Mouse (Mus musculus) splenic B cell, adult 2 months (primary cell): ENCODE data around the gene Tex38.

Experiments
- DNase-seq: peaks from one replicate; pipeline ENCODE4 v3.0.0-alpha.2; 2011; ENCODE audit warnings: low read depth, low spot score
- H3K27me3 ChIP-seq: 2 replicates; pipeline ENCODE4 v1.6.1; 2012; ENCODE audit warnings: mild to moderate bottlenecking, low read length, moderate library complexity, mixed read lengths; ENCODE audit not compliant: control insufficient read depth, poor library complexity, insufficient read depth, severe bottlenecking
- H3K36me3 ChIP-seq: 2 replicates; pipeline ENCODE4 v1.6.1; 2012; ENCODE audit warnings: mild to moderate bottlenecking, low read length, moderate library complexity, mixed read lengths; ENCODE audit not compliant: control insufficient read depth, poor library complexity, insufficient read depth, severe bottlenecking

Tex38 gene

GRCm38 (mm10) chr4:115743096-115743495 lies 37.7 kb downstream of the Tex38 start:
- Histone ChIP-seq H3K36me3 (peaks cover 9% of the 10 kb centered on the region), H3K27me3 (no peaks in the 10 kb centered on the region)
- no peak for DNase-seq

DNA sequence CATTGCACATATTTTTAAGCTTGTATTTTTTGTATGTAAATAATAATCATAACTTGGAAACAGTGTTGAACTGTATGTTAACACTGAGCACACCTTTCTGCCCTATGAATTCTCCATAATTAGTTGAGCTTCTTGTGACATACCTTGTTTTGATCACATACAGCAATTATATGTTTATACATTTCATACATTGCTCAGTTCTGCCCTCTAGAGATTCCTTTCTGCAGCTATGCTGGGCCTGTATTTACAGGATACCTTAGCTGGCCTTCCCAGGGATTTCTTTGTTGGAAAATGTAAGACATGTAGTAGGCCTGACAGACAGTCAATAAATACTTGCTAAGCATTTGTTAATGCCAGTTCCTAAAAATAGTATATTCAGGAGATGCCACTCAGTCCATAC lies 38.2 kb downstream of the Tex38 start:
- no peak for DNase-seq
- peaks cover 9% of the 10 kb centered on the region for H3K36me3 ChIP-seq

GRCm38 (mm10) chr4:115738481-115738985 lies 42.3 kb downstream of the Tex38 start:
- no peaks in the 10 kb centered on the region for H3K27me3 ChIP-seq
- no peak for DNase-seq
- H3K36me3 ChIP-seq, result peaks cover 3% of the 10 kb centered on the region

More for the DNA sequence above, 38.2 kb downstream of the Tex38 start:
- no peaks in the 10 kb centered on the region for H3K27me3 ChIP-seq

GRCm38 (mm10) chr4:115737551-115738041 lies 43.2 kb downstream of the Tex38 start, which contains the start of gene Efcab14:
TSS of gene Efcab14 (plus strand) at chr4:115737744.
- Histone ChIP-seq H3K27me3 (no peaks in the 10 kb centered on the region), H3K36me3 (no peaks in the 10 kb centered on the region; the same call in 1 of the 2 replicates)
- DNase-seq, result peak; percentile 98

GRCm38 (mm10) chr4:115734867-115735266 lies 46.0 kb downstream of the Tex38 start:
- DNase-seq, result no peak
- Histone ChIP-seq H3K36me3 (no peaks in the 10 kb centered on the region), H3K27me3 (no peaks in the 10 kb centered on the region)

DNA sequence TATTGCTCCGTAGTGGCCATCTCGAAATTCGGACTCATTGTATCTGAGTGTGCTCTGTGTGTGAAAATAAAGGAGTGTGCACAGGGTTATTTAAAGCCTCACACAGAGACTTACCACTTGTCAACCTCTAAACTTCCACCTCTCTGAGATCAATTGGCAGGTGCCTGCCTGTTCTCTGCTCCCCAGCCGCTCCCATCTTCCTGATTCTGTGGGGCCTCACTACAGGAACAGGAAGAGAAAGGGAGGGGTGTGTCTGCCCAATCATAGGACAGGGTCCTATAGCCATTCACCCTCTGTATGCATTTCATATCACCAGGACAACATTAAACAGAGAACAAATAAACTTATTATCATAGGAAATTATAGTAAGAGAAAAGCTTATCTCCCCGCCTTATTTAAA lies 47.1 kb downstream of the Tex38 start:
- Histone ChIP-seq H3K27me3 (0 out of 2 replicates have a peak, but pooled peaks cover 2% of the 10 kb centered on the region), H3K36me3 (no peaks in the 10 kb centered on the region)
- DNase-seq, result no peak

GRCm38 (mm10) chr4:115732223-115732818 lies 48.5 kb downstream of the Tex38 start:
- Histone ChIP-seq H3K27me3 (0 out of 2 replicates have a peak, but pooled peaks cover 2% of the 10 kb centered on the region), H3K36me3 (no peaks in the 10 kb centered on the region)
- DNase-seq, result no peak

DNA sequence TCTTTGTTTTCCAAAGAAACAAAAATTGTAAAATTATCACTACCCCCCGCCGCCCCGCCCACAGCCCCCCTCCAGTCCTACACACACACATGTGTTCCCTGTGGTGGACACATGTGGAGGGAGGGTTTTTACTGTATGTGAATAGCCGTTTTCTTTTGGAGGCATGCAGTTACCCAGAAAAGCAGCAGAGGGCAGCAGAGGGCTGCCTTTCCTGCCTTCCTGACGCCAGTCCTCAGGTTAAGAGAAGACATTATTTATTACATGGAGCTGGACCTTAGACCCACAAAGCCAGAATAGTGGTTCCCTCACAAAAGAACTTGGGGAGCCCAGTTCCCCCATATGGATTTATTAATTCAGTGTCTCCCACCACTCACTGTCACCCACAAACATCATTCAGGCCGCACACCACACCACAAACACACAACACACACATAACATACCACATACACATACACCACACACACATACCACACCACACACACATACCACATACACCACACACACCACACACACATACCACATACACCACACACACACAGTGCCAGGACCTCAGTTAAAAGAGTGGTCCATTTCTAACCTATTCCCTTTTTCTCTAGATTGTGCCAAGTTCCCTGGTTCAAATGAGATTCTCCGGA lies 49.1 kb downstream of the Tex38 start:
- Histone ChIP-seq H3K36me3 (no peaks in the 10 kb centered on the region), H3K27me3 (0 out of 2 replicates have a peak, but pooled peaks cover 2% of the 10 kb centered on the region)
- DNase-seq, result peak; percentile 87
